22 mouse cellular contexts compared by ENCODE assay signal in genomic region chr4:13298629-13299028, GRCm38 (mm10).
A peak's percentile ranks its signal among the peaks of the same experiment; 100 is the strongest.
DNase-seq lines count a peak whose midpoint lies in the region; ATAC-seq and TF ChIP-seq lines count a peak whose summit lies in the region.
"Had no signal": no experiment of that assay in that cellular context is flagged by ENCODE, and none has a peak within 500 bp of the region (broad histone marks: within the 10 kb centered on the region; RNA-seq: fewer than 3 reads in every experiment).

No protein-coding gene starts in this region.

- no peak overlapping the region for H3K4me2 ChIP-seq in hindbrain, embryonic 12.5 days (replicated peaks)
- H3K4me2 ChIP-seq in hindbrain, embryonic 11.5 days (replicated peaks; ENCODE audit: low read depth, low read length) = no peak overlapping the region
- no peak overlapping the region for H3K4me2 ChIP-seq in hindbrain, postnatal 0 days (ENCODE audit: low read depth, low read length)
- no peak overlapping the region; the same call in 1 of the 2 replicates for H3K4me2 ChIP-seq in midbrain, embryonic 15.5 days
- H3K4me2 ChIP-seq: liver, embryonic 12.5 days had no signal

- H3K27me3 ChIP-seq in hindbrain, embryonic 12.5 days = no peaks in the 10 kb centered on the region
- H3K27me3 ChIP-seq in hindbrain, embryonic 11.5 days (ENCODE audit: control insufficient read depth, insufficient read depth, low read length) = no peaks in the 10 kb centered on the region
- H3K27me3 ChIP-seq in embryonic facial prominence, embryonic 10.5 days (replicated peaks; ENCODE audit: low read depth, poor library complexity, severe bottlenecking) = no peaks in the 10 kb centered on the region
- no peaks in the 10 kb centered on the region for H3K27me3 ChIP-seq in hindbrain, postnatal 0 days (ENCODE audit: insufficient read depth, low read length)
- H3K27me3 ChIP-seq in midbrain, embryonic 15.5 days (replicated peaks) = no peaks in the 10 kb centered on the region
- H3K27me3 ChIP-seq: liver, embryonic 12.5 days; megakaryocyte, embryonic 14.5 days had no signal

- H3K9ac ChIP-seq in hindbrain, embryonic 12.5 days = no peak overlapping the region
- H3K9ac ChIP-seq in hindbrain, embryonic 11.5 days (ENCODE audit: low read depth, low read length) = no peak overlapping the region
- H3K9ac ChIP-seq in hindbrain, postnatal 0 days (replicated peaks; ENCODE audit: low read length) = no peak overlapping the region
- no peak overlapping the region for H3K9ac ChIP-seq in midbrain, embryonic 15.5 days
- H3K9ac ChIP-seq: liver, embryonic 12.5 days had no signal

- peaks cover 13% of the 10 kb centered on the region for H3K4me1 ChIP-seq in hindbrain, embryonic 12.5 days
- no peaks in the 10 kb centered on the region for H3K4me1 ChIP-seq in hindbrain, embryonic 11.5 days (replicated peaks; ENCODE audit: control insufficient read depth, insufficient read depth, low read length)
- H3K4me1 ChIP-seq in embryonic facial prominence, embryonic 10.5 days = peaks cover 28% of the 10 kb centered on the region
- H3K4me1 ChIP-seq in hindbrain, postnatal 0 days (ENCODE audit: insufficient read depth, low read length) = no peaks in the 10 kb centered on the region
- peaks cover 3% of the 10 kb centered on the region; the same call in 1 of the 2 replicates for H3K4me1 ChIP-seq in midbrain, embryonic 15.5 days
- H3K4me1 ChIP-seq: liver, embryonic 12.5 days had no signal

- no peaks in the 10 kb centered on the region for H3K9me3 ChIP-seq in hindbrain, embryonic 12.5 days (replicated peaks)
- no peaks in the 10 kb centered on the region for H3K9me3 ChIP-seq in hindbrain, embryonic 11.5 days (ENCODE audit: control insufficient read depth, low read length)
- no peaks in the 10 kb centered on the region for H3K9me3 ChIP-seq in embryonic facial prominence, embryonic 10.5 days
- H3K9me3 ChIP-seq in hindbrain, postnatal 0 days (ENCODE audit: low read length) = no peaks in the 10 kb centered on the region
- no peaks in the 10 kb centered on the region for H3K9me3 ChIP-seq in midbrain, embryonic 15.5 days
- H3K9me3 ChIP-seq: forebrain, embryonic 10.5 days; G1E; liver, embryonic 12.5 days; megakaryocyte, embryonic 14.5 days had no signal

- ATAC-seq in hindbrain, embryonic 12.5 days (ENCODE audit: low FRiP score) = peak; percentile 60
- no peak for ATAC-seq in hindbrain, embryonic 11.5 days (ENCODE audit: low FRiP score)
- ATAC-seq in hindbrain, postnatal 0 days = 0 out of 2 replicates have a peak, but pooled peaks have one; percentile 29
- ATAC-seq in midbrain, embryonic 15.5 days (replicated peaks) = peak; percentile 75; the same call in 1 of the 2 replicates
- ATAC-seq: activated CD4-positive, CD25-positive, alpha-beta regulatory T cell, adult 4 months; intestine, embryonic 16.5 days; liver, embryonic 12.5 days had no signal

- DNase-seq in hindbrain, embryonic 11.5 days (ENCODE audit: low spot score) = no peak
- DNase-seq in embryonic facial prominence, embryonic 10.5 days (ENCODE audit: low spot score) = no peak
- DNase-seq in hindbrain, postnatal 0 days (ENCODE audit: low spot score) = no peak
- no peak for DNase-seq in cerebellum, adult 9-10 months
- DNase-seq in right cerebral cortex, postnatal 14 days = no peak
- DNase-seq: adrenal gland, postnatal 10 days; cerebellum, adult 11 months; cerebellum, postnatal 14 days; gastrocnemius, postnatal 10 days; heart, adult 18-20 months; heart, postnatal 4 days; lung, adult 2 months; thymus, postnatal 36 days had no signal

- 52% methylated on average over 2 of the region's 2 CpGs for WGBS in hindbrain, embryonic 12.5 days
- WGBS in hindbrain, embryonic 11.5 days = 62% methylated on average over 2 of the region's 2 CpGs
- WGBS in embryonic facial prominence, embryonic 10.5 days = 48% methylated on average over 2 of the region's 2 CpGs
- WGBS in hindbrain, postnatal 0 days = 47% methylated on average over 2 of the region's 2 CpGs
- 45% methylated on average over 2 of the region's 2 CpGs for WGBS in midbrain, embryonic 15.5 days

- H3K4me3 ChIP-seq in hindbrain, embryonic 12.5 days = no peak overlapping the region
- no peak overlapping the region for H3K4me3 ChIP-seq in hindbrain, embryonic 11.5 days (ENCODE audit: low read depth, low read length)
- H3K4me3 ChIP-seq in embryonic facial prominence, embryonic 10.5 days = no peak overlapping the region
- no peak overlapping the region for H3K4me3 ChIP-seq in hindbrain, postnatal 0 days (ENCODE audit: low read length)
- H3K4me3 ChIP-seq in midbrain, embryonic 15.5 days = no peak overlapping the region
- H3K4me3 ChIP-seq: forebrain, embryonic 10.5 days; liver, embryonic 12.5 days; megakaryocyte, embryonic 14.5 days; myocyte had no signal

- 0 out of 2 replicates have a peak overlapping the region, but pooled peaks have one; percentile 3 for H3K27ac ChIP-seq in hindbrain, embryonic 12.5 days
- no peak overlapping the region for H3K27ac ChIP-seq in hindbrain, embryonic 11.5 days (ENCODE audit: low read depth, low read length)
- 0 out of 2 replicates have a peak overlapping the region, but pooled peaks have one; percentile 19 for H3K27ac ChIP-seq in embryonic facial prominence, embryonic 10.5 days (replicated peaks)
- no peak overlapping the region for H3K27ac ChIP-seq in hindbrain, postnatal 0 days
- H3K27ac ChIP-seq in midbrain, embryonic 15.5 days = no peak overlapping the region
- H3K27ac ChIP-seq: forebrain, embryonic 10.5 days; liver, embryonic 12.5 days had no signal

- H3K36me3 ChIP-seq in hindbrain, embryonic 12.5 days = no peaks in the 10 kb centered on the region
- no peaks in the 10 kb centered on the region for H3K36me3 ChIP-seq in hindbrain, embryonic 11.5 days (ENCODE audit: control insufficient read depth, insufficient read depth, low read length)
- no peaks in the 10 kb centered on the region for H3K36me3 ChIP-seq in embryonic facial prominence, embryonic 10.5 days (replicated peaks)
- H3K36me3 ChIP-seq in hindbrain, postnatal 0 days (ENCODE audit: insufficient read depth, low read length) = no peaks in the 10 kb centered on the region
- no peaks in the 10 kb centered on the region for H3K36me3 ChIP-seq in midbrain, embryonic 15.5 days (replicated peaks)
- H3K36me3 ChIP-seq: forebrain, embryonic 10.5 days; G1E; liver, embryonic 12.5 days had no signal

- TF ChIP-seq CTCF in hindbrain, postnatal 0 days (IDR thresholded peaks at IDR 0.05; ENCODE audit: low read depth) = no peak

Comparison
In these comparisons a context has a peak if more than half of its experiments do, and no peak if none do; other contexts are left out.
1. H3K27ac ChIP-seq: peak in hindbrain, embryonic 12.5 days (single experiment) and embryonic facial prominence, embryonic 10.5 days (single experiment); none in hindbrain, embryonic 11.5 days (single experiment), hindbrain, postnatal 0 days (single experiment) and midbrain, embryonic 15.5 days (single experiment).